Mouse (Mus musculus) 3134 (cell line): Measurements from ENCODE around the gene Secisbp2.
A peak's percentile ranks its signal among the peaks of the same experiment; 100 is the strongest.
"Not testable (repeated sequence)": the region's sequence is repeated elsewhere in the genome, so short reads cannot be mapped to it uniquely, and the experiment has no call there.

Experiments used
- DNase-seq: peaks from one replicate; pipeline ENCODE4 v3.0.0-alpha.2; 2011; ENCODE audit warnings: low spot score; ENCODE audit not compliant: insufficient read length; ENCODE audit errors: extremely low read depth

The Secisbp2 gene

DNA sequence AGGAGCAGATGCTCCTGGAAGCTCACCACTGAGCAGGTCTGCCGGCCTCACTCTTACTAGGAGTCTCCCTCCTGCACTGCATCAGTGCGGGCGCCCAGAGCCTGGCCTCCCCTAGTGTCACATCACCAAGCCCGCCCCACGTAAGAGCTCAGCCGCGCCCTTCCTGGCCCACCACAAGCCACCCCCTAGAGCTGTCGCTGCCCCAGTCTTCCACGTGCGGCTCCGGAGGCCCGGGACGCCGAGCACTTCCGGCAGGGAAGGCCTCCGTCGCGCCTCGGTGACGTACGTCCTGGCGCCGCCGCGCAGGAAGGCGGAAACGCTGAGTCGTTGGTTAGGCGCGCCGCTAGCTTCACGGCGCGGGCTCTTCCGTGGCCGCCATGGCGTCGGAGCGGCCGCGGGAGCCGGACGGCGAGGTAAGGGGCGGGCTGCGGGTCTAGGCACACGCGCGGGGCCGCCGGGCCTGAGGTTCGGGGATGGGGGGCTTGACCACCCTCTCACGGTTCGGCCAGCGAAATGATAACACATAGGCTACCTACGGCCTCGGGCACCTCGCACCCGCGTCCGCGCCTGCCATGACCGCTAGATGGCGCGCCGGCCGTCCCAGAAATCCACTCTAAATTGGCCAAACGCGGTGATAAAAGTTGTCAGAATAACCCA is at the start of gene Secisbp2:
Secisbp2 (plus strand) TSS at position 290 of the 657 bp plus-strand sequence.
- peak; percentile 95 for DNase-seq

DNA sequence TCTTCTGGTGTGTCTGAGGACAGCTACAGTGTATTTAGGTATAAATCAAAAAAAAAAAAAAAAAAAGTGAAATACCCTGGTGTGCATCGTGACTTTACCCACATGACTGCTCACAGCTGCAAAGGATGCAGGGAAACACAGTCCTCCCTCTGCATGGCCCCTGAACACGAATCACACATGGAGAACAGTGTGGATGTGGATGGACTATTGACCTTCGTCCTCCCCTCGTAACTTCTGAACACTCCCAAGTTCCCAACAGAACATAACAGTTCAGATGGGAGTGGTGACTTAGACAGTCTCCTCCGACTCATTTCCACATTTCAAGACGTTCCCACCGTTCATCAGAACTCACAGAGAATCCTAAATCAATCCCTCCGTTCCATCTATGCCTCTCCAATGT is 48.7 kb upstream of the Secisbp2 start:
- DNase-seq, result no peak

DNA sequence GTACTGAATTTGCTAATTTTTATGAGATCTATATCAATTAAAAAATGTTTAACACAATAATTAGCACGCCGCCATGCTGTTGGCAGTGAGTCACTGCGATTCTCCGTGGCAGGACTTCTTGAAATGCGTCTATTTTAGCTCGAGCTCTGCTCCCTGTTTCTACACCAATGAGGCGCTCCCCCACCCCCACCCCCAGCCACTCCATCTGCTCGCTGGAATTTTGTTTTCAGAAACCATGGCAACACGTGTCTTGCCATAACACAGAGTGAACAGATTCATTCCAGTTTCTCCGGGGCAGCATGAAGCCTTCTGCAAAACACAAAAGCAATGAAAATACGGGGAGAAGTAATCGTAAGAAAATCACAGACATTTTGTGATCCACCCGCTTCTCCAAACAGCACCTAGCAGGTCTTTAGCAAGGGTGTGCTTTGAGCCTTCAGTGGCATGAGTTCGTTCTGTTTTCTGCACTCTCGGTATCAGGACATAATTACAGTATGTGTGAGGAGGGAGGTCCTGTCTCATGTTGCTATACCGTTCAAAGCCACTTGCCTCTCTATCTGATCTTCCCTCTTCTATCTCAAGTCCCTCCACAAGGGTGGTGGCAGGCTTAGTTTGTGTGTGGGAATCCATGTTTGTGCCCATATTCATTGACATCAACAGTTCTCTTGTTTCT is 48.1 kb upstream of the Secisbp2 start:
- no peak for DNase-seq

DNA sequence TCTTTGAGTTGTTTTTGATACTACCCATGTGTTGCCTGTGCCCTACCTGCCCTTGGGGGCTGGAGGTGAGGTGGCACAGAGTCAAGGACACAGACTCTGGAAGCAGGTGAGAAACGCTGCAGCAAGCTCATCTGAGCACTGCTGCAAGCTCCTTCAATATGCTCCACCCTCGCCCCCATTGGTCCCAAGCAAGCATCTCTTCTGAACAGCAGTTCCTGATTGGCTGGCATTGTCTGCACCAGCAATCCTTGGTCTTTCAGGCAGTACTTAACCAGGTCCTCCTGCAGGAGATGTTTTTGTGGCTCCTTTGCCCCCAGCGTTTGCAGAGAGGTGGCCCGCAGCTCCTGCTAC is 47.6 kb upstream of the Secisbp2 start:
- no peak for DNase-seq

DNA sequence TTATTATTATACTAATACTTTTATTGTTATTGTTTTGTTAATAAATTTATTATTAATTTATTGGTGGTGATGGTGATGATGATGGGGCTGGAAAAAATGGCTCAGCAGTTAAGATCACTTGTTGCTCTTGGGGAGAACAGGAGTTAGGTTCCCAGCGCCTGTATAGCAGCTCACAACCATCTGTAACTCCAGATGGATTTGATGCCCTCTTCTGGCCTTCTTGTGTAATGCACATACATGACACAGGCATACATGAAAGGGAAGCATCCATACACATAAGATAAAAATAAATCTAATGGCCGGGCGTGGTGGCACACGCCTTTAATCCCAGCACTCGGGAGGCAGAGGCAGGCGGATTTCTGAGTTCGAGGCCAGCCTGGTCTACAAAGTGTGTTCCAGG is 42.3 kb upstream of the Secisbp2 start:
- DNase-seq, result no peak

DNA sequence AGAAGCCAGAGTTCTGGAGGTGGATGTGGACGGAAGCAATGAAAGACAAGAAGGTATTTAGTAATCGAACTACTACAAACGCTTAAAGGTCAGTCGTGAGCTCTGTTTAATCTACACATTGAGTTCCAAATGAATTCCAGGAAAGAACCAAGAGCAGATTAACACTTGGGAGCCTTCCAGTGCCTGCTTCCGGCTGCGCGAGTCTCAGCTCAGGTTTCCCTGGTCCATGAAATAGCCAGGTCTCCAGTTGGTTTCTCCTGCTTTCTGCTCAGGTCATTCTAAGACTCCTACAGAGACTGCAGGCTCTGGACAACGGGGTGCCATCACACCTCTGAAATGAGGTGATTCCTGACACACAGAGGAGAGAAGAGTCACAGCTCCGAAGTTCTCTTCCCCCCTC is 40.4 kb upstream of the Secisbp2 start:
- no peak for DNase-seq

DNA sequence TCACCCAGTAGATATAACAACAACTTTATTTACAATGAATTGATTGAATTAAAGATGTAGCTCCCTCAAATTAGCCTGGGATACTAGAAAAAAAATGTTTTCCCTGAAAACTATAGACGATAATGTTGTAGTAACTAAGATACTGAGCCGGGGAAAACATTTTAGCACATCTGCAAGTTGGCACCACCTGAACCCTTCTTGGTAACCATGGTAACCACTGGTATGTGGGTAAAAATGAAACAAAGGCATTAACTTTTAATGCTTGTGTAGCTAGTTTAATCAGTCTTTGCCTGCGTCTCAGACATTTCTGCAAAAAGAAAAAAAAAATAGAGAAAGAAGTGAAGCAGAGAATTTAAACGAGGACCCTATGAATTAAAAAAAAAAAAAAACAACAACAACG is 40.0 kb upstream of the Secisbp2 start:
- DNase-seq, result no peak

DNA sequence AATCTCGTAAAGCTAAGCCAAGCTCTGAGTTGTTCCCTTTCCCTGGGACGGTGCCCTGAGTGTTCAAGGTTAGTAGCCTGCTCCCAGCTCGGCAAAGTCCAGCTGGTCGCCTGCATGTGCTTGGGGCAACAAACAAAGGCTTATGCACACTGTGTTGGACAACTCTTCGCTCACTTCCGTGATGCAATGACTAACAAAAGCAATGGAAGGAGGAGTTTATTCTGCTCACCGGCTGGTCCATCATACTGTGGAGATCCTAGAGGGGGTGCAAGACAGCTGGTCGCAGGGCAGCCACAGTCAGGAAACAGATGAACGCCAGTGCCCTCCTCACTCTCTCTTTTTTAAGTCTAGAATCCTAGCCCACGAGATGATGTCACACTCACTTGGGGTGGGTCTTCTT is 35.7 kb upstream of the Secisbp2 start:
- DNase-seq, result no peak

DNA sequence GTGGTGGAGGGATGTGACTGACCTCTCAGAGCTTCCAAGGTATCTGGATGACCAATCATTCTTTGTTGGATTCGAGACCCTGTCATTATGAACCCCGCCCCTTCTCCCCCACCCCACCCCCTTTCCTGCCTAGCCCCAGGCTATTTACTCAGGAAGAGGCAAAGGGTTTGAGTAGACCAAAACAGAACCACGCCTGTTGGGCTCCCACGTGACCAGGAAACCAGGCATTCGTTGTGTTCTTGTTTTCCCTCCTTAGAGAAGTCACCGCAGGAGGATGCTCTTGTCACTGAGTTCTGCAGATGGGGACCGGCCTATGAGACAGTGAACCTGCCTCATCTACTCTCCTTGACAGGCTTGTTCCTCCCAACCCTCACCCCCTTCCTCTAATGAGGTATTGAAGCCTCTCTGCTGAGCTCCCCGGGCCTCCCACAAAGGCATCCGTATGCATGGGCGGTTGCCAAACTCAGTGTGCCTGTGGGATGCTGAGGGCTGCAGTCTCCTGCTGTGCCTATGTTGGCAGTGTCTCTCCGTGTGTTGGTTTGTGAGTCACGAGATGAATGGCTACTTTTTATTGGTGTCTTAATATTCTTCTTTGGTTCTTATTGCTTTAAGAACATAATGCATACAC is 35.0 kb upstream of the Secisbp2 start:
- DNase-seq, result peak; percentile 5

DNA sequence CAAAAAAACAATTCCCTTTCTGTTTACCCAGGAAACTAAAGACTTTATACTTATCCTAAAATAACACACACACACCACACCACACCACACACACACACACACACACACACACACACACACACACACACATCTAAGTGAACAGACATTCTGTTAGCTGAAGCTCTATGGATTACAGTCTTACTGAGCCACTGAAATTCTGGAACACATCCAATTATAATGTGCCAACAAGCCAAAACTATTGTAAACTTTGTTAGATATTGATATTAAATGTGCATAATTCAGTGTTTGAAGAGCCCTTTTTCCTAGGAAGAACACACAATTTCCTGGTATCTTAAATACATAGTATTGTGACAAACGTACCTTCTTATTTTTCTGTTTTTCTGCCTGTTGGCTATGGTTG is 34.2 kb upstream of the Secisbp2 start:
- no peak for DNase-seq

DNA sequence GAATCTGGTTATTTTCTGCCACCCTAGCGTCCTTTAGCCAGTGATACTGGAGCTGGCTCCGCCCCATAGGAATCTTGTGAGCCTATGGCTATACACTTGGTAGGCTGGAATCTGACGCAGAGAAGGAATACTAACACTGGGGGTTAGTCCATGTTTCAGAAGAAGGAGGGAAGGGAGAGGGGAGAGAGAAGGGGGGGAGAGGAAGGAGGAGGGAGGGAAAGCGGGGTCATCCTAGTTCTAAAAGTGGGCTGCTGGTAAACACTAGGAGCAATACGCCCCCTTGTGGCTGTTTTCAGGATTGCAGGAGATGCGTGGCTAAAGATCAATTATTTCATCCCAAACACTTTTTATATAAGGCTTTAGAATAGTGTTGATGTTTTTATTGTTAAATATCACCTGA is 33.6 kb upstream of the Secisbp2 start:
- no peak for DNase-seq

DNA sequence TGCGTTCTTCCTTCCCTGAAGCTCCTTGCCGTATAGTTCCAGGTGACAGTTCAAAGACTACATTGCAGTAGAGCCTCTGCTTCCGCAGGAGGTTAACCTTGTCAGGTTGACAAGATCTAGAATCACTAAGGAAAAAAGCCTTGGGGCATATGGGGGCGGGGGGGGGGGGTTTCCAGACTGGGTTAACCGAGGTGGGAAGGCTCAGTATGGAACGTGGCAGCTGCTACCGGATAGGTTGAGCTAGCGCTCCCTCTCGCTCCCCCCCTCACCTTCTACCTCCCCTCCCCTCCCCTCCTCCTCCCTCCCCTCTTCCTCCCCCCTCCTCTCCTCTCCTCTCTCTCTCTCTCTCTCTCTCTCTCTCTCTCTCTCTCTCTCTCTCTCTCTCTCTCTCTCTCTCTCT is 32.9 kb upstream of the Secisbp2 start:
- DNase-seq, result no peak

DNA sequence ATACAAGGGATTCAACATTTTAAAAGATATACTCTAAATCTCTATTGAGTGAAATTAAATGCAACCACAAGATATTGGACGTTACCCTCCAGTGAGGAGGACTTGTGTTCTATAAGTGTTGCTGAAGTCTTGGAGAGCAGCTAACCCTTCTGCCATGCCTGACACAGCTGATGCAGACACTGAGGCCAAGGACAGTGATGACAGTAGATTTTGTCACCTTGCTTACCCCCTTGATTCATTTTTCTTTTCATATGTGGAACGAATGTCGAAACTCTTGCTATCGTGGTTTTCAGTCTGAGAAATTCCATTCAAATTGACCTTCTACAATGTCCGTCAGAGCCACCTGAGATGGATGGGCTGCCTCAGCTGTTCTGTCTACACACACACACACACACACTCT is 28.9 kb upstream of the Secisbp2 start:
- DNase-seq, result no peak

DNA sequence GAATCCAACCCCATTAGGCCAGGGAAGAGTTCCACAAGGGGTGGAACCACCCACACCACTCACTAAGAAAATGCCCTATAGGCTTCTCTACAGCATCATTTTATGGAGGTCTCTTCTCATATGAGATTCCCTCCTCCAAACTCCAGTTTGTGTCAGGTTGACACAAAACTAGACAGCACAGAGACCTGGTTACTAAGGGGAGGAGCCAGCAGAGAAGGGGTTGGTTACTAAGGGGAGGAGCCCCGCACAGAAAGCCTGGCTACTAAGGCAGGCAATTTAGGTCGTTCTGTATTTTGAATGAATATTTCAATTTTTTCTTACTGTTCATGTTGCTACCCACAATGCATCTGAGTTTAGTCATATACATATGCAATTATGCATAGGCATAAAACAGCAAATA is 27.8 kb upstream of the Secisbp2 start:
- DNase-seq, result no peak

DNA sequence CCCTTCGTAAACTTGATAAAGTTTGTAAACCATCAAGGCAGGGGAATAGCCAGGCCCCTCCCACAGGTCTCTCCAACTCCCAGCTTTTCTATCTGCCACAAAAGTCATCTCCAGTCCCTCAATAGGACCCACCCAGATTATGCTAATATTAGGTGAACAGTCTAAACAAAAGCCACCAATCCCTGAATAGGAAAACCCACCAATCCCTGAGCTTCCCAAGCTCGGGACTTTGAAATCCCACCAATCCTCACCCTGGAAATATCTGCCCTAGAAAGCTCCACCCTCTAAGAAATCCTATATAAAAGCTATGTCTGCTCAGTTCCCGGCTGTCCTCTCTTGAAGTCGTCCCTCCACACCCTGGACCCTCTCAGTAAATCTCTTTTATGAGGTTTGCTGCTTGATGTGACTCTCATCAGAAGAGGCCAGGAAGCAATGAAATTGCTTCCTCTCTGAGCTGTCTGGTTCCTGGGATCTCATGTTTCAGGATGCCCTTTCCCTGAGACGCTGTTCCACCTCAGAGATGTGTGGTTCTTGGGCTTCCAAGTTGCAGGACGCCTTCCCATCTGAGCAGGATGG is 23.1 kb upstream of the Secisbp2 start:
- no peak for DNase-seq

DNA sequence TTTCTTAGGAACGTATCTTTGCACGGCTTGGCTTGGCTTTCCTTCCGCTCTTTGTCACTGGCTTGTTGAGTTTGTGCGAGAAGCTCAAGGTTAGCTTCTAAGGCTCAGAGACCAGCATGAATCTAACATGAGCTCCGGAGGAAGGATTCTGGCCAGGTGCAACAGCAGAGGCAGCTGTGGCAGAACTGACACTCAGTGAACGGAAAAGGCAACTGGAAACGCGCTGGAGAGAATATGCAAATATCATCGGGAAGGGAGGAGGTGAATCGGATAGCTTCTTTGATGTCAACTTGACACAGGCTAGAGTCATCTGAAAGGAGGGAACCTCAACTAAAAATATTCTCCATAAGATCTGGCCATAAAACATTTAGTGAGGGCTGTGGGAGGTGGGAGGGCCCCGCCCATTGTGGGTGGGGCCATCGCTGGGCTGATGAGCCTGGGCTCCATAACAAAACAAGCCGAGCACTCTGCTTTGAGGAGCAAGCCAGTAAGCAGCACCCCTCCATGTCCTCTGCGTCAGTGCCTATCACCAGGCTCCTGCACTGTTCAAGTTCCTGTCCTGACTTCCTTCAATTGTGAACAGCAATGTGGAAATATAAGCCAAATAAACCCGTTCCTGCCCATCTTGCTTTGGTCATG is 20.0 kb upstream of the Secisbp2 start:
- no peak for DNase-seq

DNA sequence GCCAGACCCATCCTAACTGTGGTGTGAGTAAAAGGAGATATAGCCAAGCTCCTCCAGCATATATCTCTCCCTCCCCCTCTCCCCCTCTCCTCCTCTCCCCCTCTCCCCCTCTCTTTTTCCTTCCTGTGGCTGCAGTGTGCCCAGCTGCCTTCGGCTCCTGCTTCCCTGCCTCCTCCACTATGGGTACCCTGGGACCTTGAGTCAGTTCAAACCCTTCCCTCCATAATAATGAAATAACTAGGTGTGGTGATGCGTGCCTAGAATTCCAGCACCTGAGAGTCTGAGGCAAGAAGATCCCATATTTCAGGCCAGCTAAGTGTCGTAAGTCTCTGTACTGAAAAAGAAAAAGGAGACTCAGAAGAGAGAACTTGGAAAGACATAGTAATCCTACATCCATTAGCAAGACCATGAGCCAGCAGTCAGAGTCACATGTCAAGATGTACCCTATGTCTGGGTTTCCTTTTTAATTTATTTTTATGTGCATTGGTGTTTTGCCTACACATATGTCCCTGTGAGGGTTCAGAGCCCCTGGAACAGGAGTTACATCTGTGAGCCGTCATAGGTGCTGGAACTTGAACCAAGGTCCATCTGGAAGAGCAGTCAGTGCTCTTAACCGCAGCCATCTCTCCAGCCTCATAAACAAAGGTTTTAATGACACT is 18.8 kb upstream of the Secisbp2 start:
- DNase-seq, result no peak

DNA sequence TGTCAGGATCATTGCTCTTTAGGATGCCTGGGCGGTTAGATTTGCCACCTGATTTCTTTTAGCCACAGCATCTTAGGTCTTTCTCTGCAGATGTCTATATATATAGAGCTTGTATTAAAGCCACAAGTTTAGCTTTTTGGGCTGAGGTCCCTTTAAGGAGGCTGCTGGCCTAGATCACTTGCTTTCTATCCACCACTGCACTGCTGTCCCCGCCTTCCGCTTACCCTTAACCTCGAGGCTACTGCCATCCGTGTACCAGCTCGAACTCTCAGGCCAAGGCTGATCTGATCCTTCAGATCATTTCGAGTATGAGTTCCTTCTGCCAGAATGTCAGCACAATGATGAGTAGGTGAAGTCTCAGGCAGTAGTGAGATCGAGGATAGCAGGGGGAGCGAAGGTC is 16.1 kb upstream of the Secisbp2 start:
- not testable (repeated sequence) for DNase-seq

DNA sequence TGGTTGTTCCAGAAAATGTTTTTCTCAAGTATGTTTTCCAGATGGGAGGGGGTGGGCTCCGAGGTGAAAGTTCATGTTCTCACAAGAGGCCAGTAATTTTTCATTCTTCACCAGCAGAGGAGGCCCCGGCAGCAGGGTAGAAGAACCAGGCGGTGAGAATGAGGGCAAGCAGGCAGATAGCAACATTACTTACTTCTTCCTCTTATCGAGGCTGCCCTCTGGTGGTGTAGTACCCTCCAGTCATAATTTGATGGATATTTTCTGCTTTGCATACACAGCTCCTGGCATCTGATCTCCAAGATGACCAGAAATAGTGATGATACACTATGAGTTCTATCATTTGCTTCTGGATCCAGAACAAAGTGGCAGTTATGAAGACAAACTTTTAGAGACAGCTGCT is 12.5 kb upstream of the Secisbp2 start:
- no peak for DNase-seq

DNA sequence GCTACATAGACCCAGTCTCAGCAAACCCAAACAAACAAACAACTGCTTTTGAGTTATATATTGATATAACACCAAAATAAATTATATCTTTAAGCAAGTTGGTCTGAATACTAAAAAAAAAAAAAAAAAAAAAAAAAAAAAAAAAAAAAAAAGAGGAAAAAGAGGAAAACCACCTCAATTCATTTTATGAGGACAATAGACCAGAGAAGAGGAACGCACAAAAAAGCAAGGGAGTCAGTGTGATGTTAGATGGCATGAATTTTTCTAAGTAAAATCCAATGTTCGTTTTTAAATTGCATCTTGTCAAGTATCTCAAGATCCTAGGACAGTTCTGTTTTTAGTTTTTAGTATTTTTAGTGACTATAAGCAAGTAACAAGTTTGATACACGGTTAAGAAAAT is 10.1 kb upstream of the Secisbp2 start:
- no peak for DNase-seq

DNA sequence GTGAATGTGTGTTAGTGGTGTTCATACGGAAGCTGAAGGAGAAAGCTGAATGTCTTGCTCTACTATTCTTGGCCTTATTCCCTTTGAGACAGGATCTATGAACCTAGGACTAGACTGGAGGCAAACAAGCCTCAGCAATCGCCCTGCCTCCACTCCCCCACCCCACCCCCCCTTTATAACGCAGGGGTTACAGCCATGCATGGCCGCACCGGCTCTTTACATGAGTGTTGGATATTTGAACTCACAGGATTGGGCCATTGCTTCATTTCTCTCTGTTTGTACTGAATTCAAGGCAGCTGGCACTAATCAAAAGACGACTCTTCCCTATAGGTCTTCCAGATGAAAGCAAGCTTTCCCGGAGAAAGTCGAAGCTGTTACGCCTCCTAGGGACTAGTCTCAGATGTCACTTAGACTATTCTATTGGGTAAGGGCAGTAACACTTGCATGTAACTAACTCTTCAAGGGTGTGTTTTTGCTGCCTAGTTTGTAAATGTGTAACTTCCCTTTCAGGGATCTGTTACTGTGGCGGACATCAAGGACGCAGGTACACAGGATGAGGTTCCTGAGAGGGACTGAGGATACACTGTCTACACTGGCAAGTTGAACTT is 9.2 kb upstream of the Secisbp2 start:
- DNase-seq, result no peak
